Mouse (Mus musculus) liver, postnatal 0 days (tissue): Measurements from ENCODE around the gene Mreg. TPM values are rescaled to one million over a fixed set of nuclear protein-coding genes. Genes with fewer than 3 reads are reported as not detected.
"Not testable (repeated sequence)": the region's sequence is repeated elsewhere in the genome, so short reads cannot be mapped to it uniquely, and the experiment has no call there.

Experiments
- ATAC-seq: fragments of 200-750 bp; cut with Nextera tagmentation; 2 replicates; pipeline ENCODE4 v1.8.0; 2017; ENCODE audit warnings: mild to moderate bottlenecking, moderate library complexity
- DNase-seq: peaks from one replicate; pipeline ENCODE4 v3.0.0-alpha.2; 2016
- H3K27ac ChIP-seq: fragments of 300-500 bp; sonication (generic); 2 replicates; pipeline ENCODE4 v1.5.1; 2014; ENCODE audit warnings: antibody characterized with exemption, moderate library complexity, mild to moderate bottlenecking, low read depth
- H3K27me3 ChIP-seq: fragments of 300-500 bp; sonication (generic); 2 replicates; pipeline ENCODE4 v1.6.1; 2014; ENCODE audit warnings: low read length, control low read depth, mixed read lengths; ENCODE audit not compliant: insufficient read depth
- H3K36me3 ChIP-seq: fragments of 300-500 bp; sonication (generic); replicated peaks from 2 replicates; pipeline ENCODE4 v1.6.1; 2014; ENCODE audit warnings: mild to moderate bottlenecking, control low read depth, low read length, moderate library complexity, mixed read lengths; ENCODE audit not compliant: insufficient read depth
- H3K4me1 ChIP-seq: fragments of 300-500 bp; sonication (generic); 2 replicates; pipeline ENCODE4 v1.6.1; 2014; ENCODE audit warnings: antibody characterized with exemption, mild to moderate bottlenecking, control low read depth; ENCODE audit not compliant: insufficient read depth
- H3K4me2 ChIP-seq: fragments of 300-500 bp; sonication (generic); 2 replicates; pipeline ENCODE4 v1.6.1; 2014; ENCODE audit warnings: low read depth, mild to moderate bottlenecking, low read length, moderate library complexity, mixed read lengths
- H3K4me3 ChIP-seq: fragments of 300-500 bp; sonication (generic); 2 replicates; pipeline ENCODE4 v1.5.1; 2014; ENCODE audit warnings: low read depth, low read length
- H3K9ac ChIP-seq: fragments of 300-500 bp; sonication (generic); replicated peaks from 2 replicates; pipeline ENCODE4 v1.6.1; 2014; ENCODE audit warnings: mild to moderate bottlenecking, moderate library complexity
- H3K9me3 ChIP-seq: fragments of 300-500 bp; sonication (generic); 2 replicates; pipeline ENCODE4 v1.6.1; 2016; ENCODE audit warnings: mild to moderate bottlenecking, control low read depth, low read length, mixed read lengths
- CTCF ChIP-seq: sonication (generic); IDR thresholded peaks from 2 replicates; pipeline ENCODE4 v1.5.1; 2016; ENCODE audit warnings: antibody characterized with exemption, low read depth
- EP300 ChIP-seq: IDR thresholded peaks from 2 replicates; pipeline ENCODE4 v1.6.1; 2016; ENCODE audit warnings: antibody characterized with exemption, low read depth, mild to moderate bottlenecking
- WGBS: fragments of 180-500 bp; shearing (Covaris S2); extraction: QIAGEN DNeasy Blood & Tissue Kit; methylation state at CpG from one replicate; pipeline ENCODE4 v1.1.7; 2014; ENCODE audit not compliant: insufficient replicate concordance; 5-methylcytosine and 5-hydroxymethylcytosine counted together
- polyA plus RNA-seq: library from polyadenylated mRNA; unstranded; fragments of >200 nt; fragmentation: Nextera tagmentation; extraction: Ambion mirVana; gene quantifications from 2 replicates; pipeline ENCODE4 v1.2.1, GENCODE M21; 2015

The Mreg gene
- polyA plus RNA-seq, 1 experiment from 2014 or later: 10.0 TPM

DNA sequence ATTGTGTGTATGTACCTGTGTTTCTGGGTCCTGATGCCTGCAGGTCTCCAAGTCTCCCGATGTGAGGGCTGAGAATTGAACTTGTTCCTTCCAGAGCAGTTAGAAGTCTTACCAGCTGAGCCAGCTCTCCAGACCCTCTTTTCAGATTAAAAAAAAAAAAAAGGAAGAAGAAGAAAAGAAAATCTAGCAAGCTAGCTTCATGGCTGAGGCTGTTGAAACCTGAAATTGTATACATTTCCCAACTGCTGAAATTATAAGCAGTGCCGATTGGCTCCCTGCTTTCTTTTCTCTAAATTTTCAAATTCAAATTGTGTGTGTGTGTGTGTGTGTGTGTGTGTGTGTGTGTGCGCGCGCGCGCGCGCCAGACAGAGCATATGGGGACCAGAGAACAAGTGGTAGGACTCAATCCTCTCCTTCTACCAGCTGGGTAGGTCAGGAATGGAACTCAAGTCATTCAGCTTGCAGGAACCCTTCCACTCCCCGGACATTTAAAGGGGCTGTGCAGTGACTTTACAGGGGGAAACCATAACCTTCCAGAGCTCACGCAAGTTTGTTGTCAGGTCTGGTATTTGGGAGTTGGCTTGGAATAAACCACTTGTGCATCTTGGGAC, 41.9 kb upstream of the Mreg start:
- WGBS: 37% methylated on average over 11 of the region's 11 CpGs
- H3K9me3 ChIP-seq: no peaks in the 10 kb centered on the region
- TF ChIP-seq EP300 (no peak), CTCF (no peak)
- H3K27me3 ChIP-seq: no peaks in the 10 kb centered on the region
- H3K9ac ChIP-seq: peak overlapping the region; percentile 81; the same call in 1 of the 2 replicates
- no peak for DNase-seq
- H3K27ac ChIP-seq: no peak overlapping the region
- H3K4me2 ChIP-seq: peak overlapping the region; percentile 86
- H3K4me3 ChIP-seq: peak overlapping the region; percentile 47
- peaks cover 22% of the 10 kb centered on the region for H3K4me1 ChIP-seq
- ATAC-seq: no peak
- no peaks in the 10 kb centered on the region for H3K36me3 ChIP-seq

DNA sequence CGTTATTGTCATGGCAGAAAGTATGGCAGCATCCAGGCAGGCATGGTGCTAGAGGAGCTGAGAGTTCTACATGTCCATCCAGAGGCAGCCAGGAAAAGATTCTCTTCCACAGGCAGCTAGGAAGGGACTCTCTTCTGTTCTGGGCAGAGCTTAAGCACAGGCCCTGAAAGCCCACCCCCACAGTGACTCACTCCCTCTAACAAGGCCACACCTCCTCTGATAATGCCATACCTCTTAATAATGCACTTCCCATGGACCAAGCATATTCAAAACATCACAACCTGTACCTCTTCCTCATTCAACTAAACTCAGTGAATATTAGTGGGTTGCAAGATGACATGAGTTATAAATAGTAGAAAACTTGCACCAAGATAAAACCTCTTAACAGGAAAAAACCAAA, 39.7 kb upstream of the Mreg start:
- Histone ChIP-seq H3K4me2 (no peak overlapping the region), H3K36me3 (no peaks in the 10 kb centered on the region), H3K4me1 (peaks cover 22% of the 10 kb centered on the region), H3K27ac (no peak overlapping the region), H3K9ac (no peak overlapping the region), H3K9me3 (no peaks in the 10 kb centered on the region), H3K4me3 (no peak overlapping the region), H3K27me3 (no peaks in the 10 kb centered on the region)
- DNase-seq: no peak
- 72% methylated on average over 1 of the region's 1 CpGs for WGBS
- no peak for TF ChIP-seq CTCF
- TF ChIP-seq EP300: no peak
- ATAC-seq: no peak

DNA sequence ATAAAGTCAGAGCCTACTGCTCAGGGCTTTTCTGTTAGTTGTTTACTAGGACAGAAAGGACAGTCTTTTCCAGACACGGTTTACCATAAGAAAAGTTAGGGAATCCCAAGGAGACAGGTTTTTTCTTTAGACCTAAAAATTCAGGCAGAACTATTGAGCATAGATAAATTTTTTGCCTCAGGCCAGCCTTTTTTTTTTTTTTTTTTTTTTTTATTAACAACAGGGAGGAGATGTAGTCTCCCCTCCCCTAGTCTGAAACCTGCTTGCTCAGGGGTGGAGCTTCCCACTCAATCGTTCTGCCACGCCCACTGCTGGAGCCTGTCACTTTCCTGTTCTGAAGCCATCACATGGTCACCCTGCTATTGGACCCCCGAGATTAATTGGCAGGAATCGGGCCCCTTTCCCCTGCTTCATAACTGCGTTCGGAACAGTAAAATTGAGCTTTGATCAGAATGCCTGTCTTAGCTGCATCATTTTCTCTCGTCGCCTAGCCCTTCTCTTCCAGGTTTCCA, 36.2 kb upstream of the Mreg start:
- H3K4me2 ChIP-seq, H3K36me3 ChIP-seq, ATAC-seq, H3K4me1 ChIP-seq, H3K9ac ChIP-seq, DNase-seq, H3K9me3 ChIP-seq, H3K27ac ChIP-seq, H3K4me3 ChIP-seq, H3K27me3 ChIP-seq: not testable (repeated sequence)
- 57% methylated on average over 9 of the region's 9 CpGs for WGBS

DNA sequence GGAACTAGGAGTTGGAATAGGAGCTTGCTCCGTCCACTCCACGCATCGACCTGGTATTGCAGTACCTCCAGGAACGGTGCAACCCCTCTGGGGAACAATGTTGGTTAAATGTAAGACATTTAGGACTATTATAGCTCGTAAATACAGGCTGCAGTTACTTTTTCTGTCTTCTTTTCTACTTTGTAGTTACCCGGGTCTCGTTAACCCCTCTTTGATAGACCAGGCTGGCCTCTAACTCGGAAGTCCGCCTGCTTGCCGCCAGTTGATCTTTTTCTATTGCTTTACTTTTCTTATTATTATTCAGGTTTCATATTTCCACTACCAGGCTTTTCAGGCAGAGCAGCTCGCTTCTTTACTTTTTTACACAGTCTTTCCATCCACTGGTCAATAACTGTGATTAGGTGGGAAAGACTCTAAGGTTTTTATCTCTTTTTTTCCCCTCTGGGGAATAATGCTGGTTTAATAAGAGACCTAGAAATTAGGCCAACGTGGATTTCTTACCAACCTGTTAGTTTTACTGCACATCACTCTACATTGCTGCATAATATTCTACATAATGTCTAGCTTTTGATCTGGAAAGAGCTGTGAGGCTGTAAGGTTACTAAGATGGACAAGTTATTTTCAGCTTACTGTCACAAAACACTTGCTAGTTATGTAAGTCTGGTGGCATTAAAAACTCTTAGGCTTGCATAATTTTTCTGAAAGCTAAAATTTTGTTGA, 32.4 kb upstream of the Mreg start:
- peak; percentile 37 for DNase-seq
- no peaks in the 10 kb centered on the region for H3K36me3 ChIP-seq
- no peaks in the 10 kb centered on the region for H3K9me3 ChIP-seq
- H3K27me3 ChIP-seq: no peaks in the 10 kb centered on the region
- peak overlapping the region; percentile 99 for H3K27ac ChIP-seq
- 0 out of 2 replicates have a peak, but pooled peaks cover 3% of the 10 kb centered on the region for H3K4me1 ChIP-seq
- H3K4me2 ChIP-seq: peak overlapping the region; percentile 74
- H3K4me3 ChIP-seq: 0 out of 2 replicates have a peak overlapping the region, but pooled peaks have one; percentile 12
- WGBS: under 1% methylated on average over 12 of the region's 12 CpGs
- peak; percentile 84 for ATAC-seq
- H3K9ac ChIP-seq: peak overlapping the region; percentile 93
- TF ChIP-seq CTCF (no peak), EP300 (peak; percentile 5; the same call in 1 of the 2 replicates)

DNA sequence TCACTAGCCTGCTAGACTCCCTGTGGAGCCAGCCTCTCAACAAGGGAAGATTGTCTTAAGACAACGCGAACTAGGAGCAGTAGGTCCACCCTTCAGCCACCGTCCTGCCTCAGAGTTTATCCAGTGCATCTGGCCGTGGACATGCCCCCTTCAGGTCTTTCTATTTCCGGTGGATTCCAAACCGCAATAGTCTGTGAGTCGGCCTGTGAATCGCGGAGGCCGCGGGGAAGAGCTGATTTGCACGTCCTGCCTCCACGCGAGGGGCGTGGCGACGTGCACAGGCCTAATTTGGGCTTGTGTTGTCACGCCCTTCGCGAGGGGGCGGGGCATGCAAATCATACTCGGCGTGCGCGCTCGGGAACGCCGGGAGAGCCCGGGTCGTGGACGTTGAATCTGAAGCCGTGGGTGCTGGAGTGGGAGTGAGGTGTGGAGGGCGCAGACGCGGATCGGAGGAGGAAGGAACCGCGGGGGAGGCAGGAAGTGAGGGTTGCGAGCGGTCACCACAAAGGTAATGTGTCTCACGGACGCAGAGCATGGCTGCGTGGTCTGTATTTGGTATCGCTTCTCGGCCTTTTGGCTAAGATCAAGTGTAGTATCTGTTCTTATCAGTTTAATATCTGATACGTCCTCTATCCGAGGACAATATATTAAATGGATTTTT, 31.7 kb upstream of the Mreg start:
- H3K4me3 ChIP-seq: peak overlapping the region; percentile 51
- TF ChIP-seq CTCF: peak; percentile 21; the same call in 1 of the 2 replicates
- TF ChIP-seq EP300: peak; percentile 63; the same call in 1 of the 2 replicates
- ATAC-seq (peak; percentile 93), DNase-seq (peak; percentile 98)
- under 1% methylated on average over 47 of the region's 47 CpGs for WGBS
- no peaks in the 10 kb centered on the region for H3K27me3 ChIP-seq
- peak overlapping the region; percentile 74 for H3K4me2 ChIP-seq
- no peaks in the 10 kb centered on the region for H3K36me3 ChIP-seq
- H3K4me1 ChIP-seq: 0 out of 2 replicates have a peak, but pooled peaks cover 3% of the 10 kb centered on the region
- peak overlapping the region; percentile 93 for H3K9ac ChIP-seq
- H3K27ac ChIP-seq: peak overlapping the region; percentile 99
- no peaks in the 10 kb centered on the region for H3K9me3 ChIP-seq

DNA sequence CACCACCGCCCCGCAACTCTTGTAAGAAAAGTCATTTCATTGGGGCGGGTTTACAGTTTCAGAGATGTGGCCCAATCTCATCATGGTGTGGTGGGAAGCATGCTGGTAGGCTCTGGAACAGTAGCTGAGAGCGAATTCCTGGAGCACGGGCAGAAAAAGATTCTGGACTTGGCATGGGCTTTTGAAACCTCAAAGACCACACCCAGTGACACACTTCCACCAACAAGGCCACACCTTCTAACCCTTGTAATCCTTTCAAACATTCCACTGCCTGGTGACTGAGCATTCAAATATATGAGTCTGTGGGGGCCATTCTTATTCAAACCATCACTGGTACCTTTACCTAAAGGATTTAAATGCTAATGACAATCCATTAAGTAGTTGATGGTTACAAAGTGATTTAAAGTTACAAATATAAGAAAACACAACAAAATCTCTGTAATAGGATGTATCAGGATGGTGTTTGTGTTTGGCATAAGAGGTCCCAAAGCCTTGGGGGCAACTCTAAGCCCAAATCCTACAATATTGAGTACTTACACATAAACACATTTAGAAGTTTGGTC, 30.6 kb upstream of the Mreg start:
- H3K4me1 ChIP-seq: peaks cover 8% of the 10 kb centered on the region
- DNase-seq: no peak
- H3K27ac ChIP-seq: no peak overlapping the region
- no peak for TF ChIP-seq EP300
- TF ChIP-seq CTCF: no peak
- H3K9ac ChIP-seq: no peak overlapping the region
- H3K4me2 ChIP-seq: no peak overlapping the region
- WGBS: 82% methylated on average over 5 of the region's 5 CpGs
- H3K9me3 ChIP-seq: no peaks in the 10 kb centered on the region
- H3K36me3 ChIP-seq: no peaks in the 10 kb centered on the region
- no peaks in the 10 kb centered on the region for H3K27me3 ChIP-seq
- ATAC-seq: no peak
- no peak overlapping the region for H3K4me3 ChIP-seq

DNA sequence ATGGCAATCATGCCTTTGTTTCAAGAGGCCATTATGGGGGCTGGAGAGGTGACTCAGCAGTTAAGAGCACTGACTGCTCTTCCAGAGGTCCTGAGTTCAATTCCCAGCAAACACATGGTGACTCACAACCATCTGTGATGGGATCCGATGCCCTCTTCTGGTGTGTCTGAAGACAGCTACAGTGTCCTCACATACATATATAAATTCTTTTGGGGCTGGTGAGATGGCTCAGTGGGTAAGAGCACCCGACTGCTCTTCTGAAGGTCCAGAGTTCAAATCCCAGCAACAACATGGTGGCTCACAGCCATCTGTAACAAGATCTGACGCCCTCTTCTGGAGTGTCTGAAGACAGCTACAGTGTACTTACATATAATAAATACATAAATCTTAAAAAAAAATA, 27.0 kb upstream of the Mreg start:
- WGBS: 70% methylated on average over 3 of the region's 3 CpGs
- H3K27ac ChIP-seq, DNase-seq, H3K9me3 ChIP-seq, H3K36me3 ChIP-seq, H3K4me1 ChIP-seq, H3K4me3 ChIP-seq, ATAC-seq, H3K27me3 ChIP-seq, H3K9ac ChIP-seq, H3K4me2 ChIP-seq: not testable (repeated sequence)
